Mouse (Mus musculus) retina, postnatal 7 days (tissue): Measurements from ENCODE around the gene Oip5.
"Not testable (repeated sequence)": the region's sequence is repeated elsewhere in the genome, so short reads cannot be mapped to it uniquely, and the experiment has no call there.

Experiments used
- DNase-seq: peaks from one replicate; pipeline ENCODE4 v3.0.0-alpha.2; 2012; ENCODE audit warnings: low read depth, low spot score

Oip5 gene

GRCm38 (mm10) chr2:119618199-119618982, at the start of gene Oip5, which contains the start of gene Nusap1:
Oip5 (minus strand) TSS chr2:119618469.
Nusap1 (plus strand) TSS chr2:119618298.
- DNase-seq: peak; percentile 91

- not testable (repeated sequence) for DNase-seq
These were observed 47.5 kb upstream of the Oip5 start for GRCm38 (mm10) chr2:119665744-119666143.

GRCm38 (mm10) chr2:119662220-119663182, 44.2 kb upstream of the Oip5 start, which contains the start of gene Ndufaf1:
Ndufaf1 (minus strand) TSS chr2:119662827.
- peak; percentile 72 for DNase-seq

GRCm38 (mm10) chr2:119644254-119644653, 26.0 kb upstream of the Oip5 start:
- DNase-seq: no peak

GRCm38 (mm10) chr2:119641214-119641912, 23.1 kb upstream of the Oip5 start:
- no peak for DNase-seq

- DNase-seq: no peak
These were observed 18.5 kb upstream of the Oip5 start for GRCm38 (mm10) chr2:119636781-119637180.

GRCm38 (mm10) chr2:119621302-119621701, 3.0 kb upstream of the Oip5 start:
- no peak for DNase-seq

GRCm38 (mm10) chr2:119619002-119619401, 733 bp upstream of the Oip5 start:
- DNase-seq: not testable (repeated sequence)

GRCm38 (mm10) chr2:119617841-119618198, 449 bp downstream of the Oip5 start:
- no peak for DNase-seq

GRCm38 (mm10) chr2:119607023-119607422, 11.2 kb downstream of the Oip5 start:
- no peak for DNase-seq

GRCm38 (mm10) chr2:119605361-119605973, 12.8 kb downstream of the Oip5 start:
- no peak for DNase-seq

- no peak for DNase-seq
These were observed 14.4 kb downstream of the Oip5 start for GRCm38 (mm10) chr2:119603909-119604308.

GRCm38 (mm10) chr2:119602488-119602887, 15.8 kb downstream of the Oip5 start:
- no peak for DNase-seq

- DNase-seq: not testable (repeated sequence)
These were observed 16.7 kb downstream of the Oip5 start for GRCm38 (mm10) chr2:119601575-119601974.

GRCm38 (mm10) chr2:119601027-119601426, 17.2 kb downstream of the Oip5 start:
- no peak for DNase-seq

GRCm38 (mm10) chr2:119596781-119597330, 21.4 kb downstream of the Oip5 start:
- DNase-seq: no peak

GRCm38 (mm10) chr2:119595308-119595707, 23.0 kb downstream of the Oip5 start:
- DNase-seq: no peak

GRCm38 (mm10) chr2:119594113-119594981, 23.9 kb downstream of the Oip5 start:
- DNase-seq: peak; percentile 96

- DNase-seq: no peak
These were observed 24.5 kb downstream of the Oip5 start for GRCm38 (mm10) chr2:119593765-119594112.

GRCm38 (mm10) chr2:119591247-119591646, 27.0 kb downstream of the Oip5 start:
- DNase-seq: no peak
